Mouse (Mus musculus) embryonic facial prominence, embryonic 15.5 days (tissue): Measurements from ENCODE around the gene Scn4a. TPM values are rescaled to one million over a fixed set of nuclear protein-coding genes. Genes with fewer than 3 reads are reported as not detected.
"Not testable (repeated sequence)": the region's sequence is repeated elsewhere in the genome, so short reads cannot be mapped to it uniquely, and the experiment has no call there.

ENCODE experiments used
- ATAC-seq: fragments of 200-750 bp; cut with Nextera tagmentation; 2 replicates; pipeline ENCODE4 v1.8.0; 2017; ENCODE audit warnings: low read depth, moderate TSS enrichment; ENCODE audit not compliant: insufficient number of reproducible peaks, low FRiP score, low TSS enrichment
- H3K27ac ChIP-seq: fragments of 300-500 bp; sonication (generic); replicated peaks from 2 replicates; pipeline ENCODE4 v1.5.1; 2015; ENCODE audit warnings: mild to moderate bottlenecking, inconsistent platforms
- H3K27me3 ChIP-seq: fragments of 300-500 bp; sonication (generic); 2 replicates; pipeline ENCODE4 v1.6.1; 2015; ENCODE audit warnings: inconsistent platforms
- H3K36me3 ChIP-seq: fragments of 300-500 bp; sonication (generic); 2 replicates; pipeline ENCODE4 v1.6.1; 2015; ENCODE audit warnings: mild to moderate bottlenecking, inconsistent platforms
- H3K4me1 ChIP-seq: fragments of 300-500 bp; sonication (generic); 2 replicates; pipeline ENCODE4 v1.6.1; 2015; ENCODE audit warnings: inconsistent platforms
- H3K4me2 ChIP-seq: fragments of 300-500 bp; sonication (generic); replicated peaks from 2 replicates; pipeline ENCODE4 v1.6.1; 2015; ENCODE audit warnings: mild to moderate bottlenecking, inconsistent platforms
- H3K4me3 ChIP-seq: fragments of 300-500 bp; sonication (generic); replicated peaks from 2 replicates; pipeline ENCODE4 v1.5.1; 2015; ENCODE audit warnings: mild to moderate bottlenecking, inconsistent platforms
- H3K9ac ChIP-seq: fragments of 300-500 bp; sonication (generic); 2 replicates; pipeline ENCODE4 v1.6.1; 2015; ENCODE audit warnings: inconsistent platforms
- H3K9me3 ChIP-seq: fragments of 300-500 bp; sonication (generic); replicated peaks from 2 replicates; pipeline ENCODE4 v1.6.1; 2016; ENCODE audit warnings: inconsistent platforms
- WGBS: fragments of 180-500 bp; shearing (Covaris S2); methylation state at CpG from one replicate; pipeline ENCODE4 v1.1.7; 2015; 5-methylcytosine and 5-hydroxymethylcytosine counted together
- polyA plus RNA-seq: library from polyadenylated mRNA; unstranded; fragments of >200 nt; fragmentation: Nextera tagmentation; extraction: Ambion mirVana; gene quantifications from 2 replicates; pipeline ENCODE4 v1.2.1, GENCODE M21; 2015

Gene Scn4a
- 0.59 and 0.68 TPM in 2 replicates for polyA plus RNA-seq

- ATAC-seq, result no peak
- no peaks in the 10 kb centered on the region for H3K9me3 ChIP-seq
- no peak within 1 kb of the TSS for H3K9ac ChIP-seq
- no peak within 1 kb of the TSS for H3K27ac ChIP-seq
- no peaks in the 10 kb centered on the region for H3K27me3 ChIP-seq
- no peak within 1 kb of the TSS for H3K4me2 ChIP-seq
- no peaks in the 10 kb centered on the region for H3K4me1 ChIP-seq
- H3K4me3 ChIP-seq, result no peak within 1 kb of the TSS
- 83% methylated on average over 12 of the region's 12 CpGs for WGBS
- H3K36me3 ChIP-seq, result no peaks in the 10 kb centered on the region
Observed at GRCm38 (mm10) chr11:106353188-106353587, at the start of gene Scn4a. Scn4a (minus strand) TSS chr11:106353288.

- Histone ChIP-seq H3K27ac (no peak overlapping the region), H3K9me3 (no peaks in the 10 kb centered on the region), H3K4me1 (no peaks in the 10 kb centered on the region), H3K36me3 (peaks cover 27% of the 10 kb centered on the region), H3K9ac (no peak overlapping the region), H3K27me3 (no peaks in the 10 kb centered on the region), H3K4me2 (no peak overlapping the region), H3K4me3 (no peak overlapping the region)
- no peak for ATAC-seq
- WGBS, result 88% methylated on average over 8 of the region's 8 CpGs
Observed at GRCm38 (mm10) chr11:106398481-106398880, 45.4 kb upstream of the Scn4a start.

GRCm38 (mm10) chr11:106397656-106398055 is 44.6 kb upstream of the Scn4a start:
- 78% methylated on average over 3 of the region's 3 CpGs for WGBS
- no peak for ATAC-seq
- H3K4me2 ChIP-seq, result no peak overlapping the region
- no peak overlapping the region for H3K27ac ChIP-seq
- H3K27me3 ChIP-seq, result no peaks in the 10 kb centered on the region
- H3K36me3 ChIP-seq, result peaks cover 22% of the 10 kb centered on the region; the same call in 1 of the 2 replicates
- H3K9me3 ChIP-seq, result no peaks in the 10 kb centered on the region
- no peaks in the 10 kb centered on the region for H3K4me1 ChIP-seq
- no peak overlapping the region for H3K9ac ChIP-seq
- no peak overlapping the region for H3K4me3 ChIP-seq

- WGBS, result 73% methylated on average over 2 of the region's 2 CpGs
- not testable (repeated sequence) for ATAC-seq, H3K27ac ChIP-seq, H3K27me3 ChIP-seq, H3K4me3 ChIP-seq, H3K9ac ChIP-seq, H3K4me1 ChIP-seq, H3K9me3 ChIP-seq, H3K4me2 ChIP-seq
- H3K36me3 ChIP-seq, result peaks cover 15% of the 10 kb centered on the region; the same call in 1 of the 2 replicates
Observed at GRCm38 (mm10) chr11:106394055-106394454, 41.0 kb upstream of the Scn4a start.

- ATAC-seq, result no peak
Observed at GRCm38 (mm10) chr11:106393331-106393616, 40.2 kb upstream of the Scn4a start.

GRCm38 (mm10) chr11:106392597-106393330 is 39.7 kb upstream of the Scn4a start:
- no peaks in the 10 kb centered on the region for H3K27me3 ChIP-seq
- H3K4me3 ChIP-seq, result no peak overlapping the region
- H3K27ac ChIP-seq, result no peak overlapping the region
- 0 out of 2 replicates have a peak, but pooled peaks cover 5% of the 10 kb centered on the region for H3K4me1 ChIP-seq
- 67% methylated on average over 7 of the region's 7 CpGs for WGBS
- ATAC-seq, result no peak
- H3K36me3 ChIP-seq, result peaks cover 2% of the 10 kb centered on the region; the same call in 1 of the 2 replicates
- no peak overlapping the region for H3K9ac ChIP-seq
- no peaks in the 10 kb centered on the region for H3K9me3 ChIP-seq
- H3K4me2 ChIP-seq, result no peak overlapping the region

More at GRCm38 (mm10) chr11:106393331-106393616, 40.2 kb upstream of the Scn4a start:
- H3K4me1 ChIP-seq, result 0 out of 2 replicates have a peak, but pooled peaks cover 5% of the 10 kb centered on the region
- H3K9ac ChIP-seq, result no peak overlapping the region
- no peaks in the 10 kb centered on the region for H3K27me3 ChIP-seq
- WGBS, result 35% methylated on average over 4 of the region's 4 CpGs
- no peak overlapping the region for H3K27ac ChIP-seq
- no peaks in the 10 kb centered on the region for H3K9me3 ChIP-seq
- peaks cover 7% of the 10 kb centered on the region; the same call in 1 of the 2 replicates for H3K36me3 ChIP-seq
- H3K4me3 ChIP-seq, result no peak overlapping the region
- H3K4me2 ChIP-seq, result no peak overlapping the region

- ATAC-seq, result peak; percentile 55; the same call in 1 of the 2 replicates
- Histone ChIP-seq H3K4me1 (0 out of 2 replicates have a peak, but pooled peaks cover 5% of the 10 kb centered on the region), H3K27me3 (no peaks in the 10 kb centered on the region), H3K27ac (no peak overlapping the region), H3K9me3 (no peaks in the 10 kb centered on the region), H3K4me3 (no peak overlapping the region), H3K9ac (no peak overlapping the region), H3K36me3 (no peaks in the 10 kb centered on the region), H3K4me2 (no peak overlapping the region)
- 31% methylated on average over 6 of the region's 6 CpGs for WGBS
Observed at GRCm38 (mm10) chr11:106391546-106392188, 38.6 kb upstream of the Scn4a start.

- 50% methylated on average over 3 of the region's 3 CpGs for WGBS
- no peaks in the 10 kb centered on the region for H3K27me3 ChIP-seq
- 0 out of 2 replicates have a peak, but pooled peaks cover 5% of the 10 kb centered on the region for H3K4me1 ChIP-seq
- H3K9ac ChIP-seq, result no peak overlapping the region
- no peak overlapping the region for H3K27ac ChIP-seq
- H3K4me2 ChIP-seq, result no peak overlapping the region
- no peaks in the 10 kb centered on the region for H3K9me3 ChIP-seq
- no peak for ATAC-seq
- no peak overlapping the region for H3K4me3 ChIP-seq
- no peaks in the 10 kb centered on the region for H3K36me3 ChIP-seq
Observed at GRCm38 (mm10) chr11:106390757-106391156, 37.7 kb upstream of the Scn4a start.

GRCm38 (mm10) chr11:106389611-106390010 is 36.5 kb upstream of the Scn4a start:
- ATAC-seq, result no peak
- 16% methylated on average over 3 of the region's 3 CpGs for WGBS
- no peaks in the 10 kb centered on the region for H3K36me3 ChIP-seq
- no peak overlapping the region for H3K4me3 ChIP-seq
- no peak overlapping the region for H3K9ac ChIP-seq
- H3K27me3 ChIP-seq, result no peaks in the 10 kb centered on the region
- no peak overlapping the region for H3K4me2 ChIP-seq
- H3K27ac ChIP-seq, result no peak overlapping the region
- H3K9me3 ChIP-seq, result no peaks in the 10 kb centered on the region
- H3K4me1 ChIP-seq, result 0 out of 2 replicates have a peak, but pooled peaks cover 5% of the 10 kb centered on the region

GRCm38 (mm10) chr11:106387791-106388216 is 34.7 kb upstream of the Scn4a start, which contains the start of gene Icam2:
Icam2 (minus strand) TSS chr11:106388075.
- Histone ChIP-seq H3K9ac (no peak within 1 kb of the TSS), H3K36me3 (no peaks in the 10 kb centered on the region), H3K4me3 (no peak within 1 kb of the TSS), H3K27me3 (no peaks in the 10 kb centered on the region), H3K4me1 (0 out of 2 replicates have a peak, but pooled peaks cover 9% of the 10 kb centered on the region), H3K4me2 (no peak within 1 kb of the TSS), H3K27ac (no peak within 1 kb of the TSS), H3K9me3 (no peaks in the 10 kb centered on the region)
- ATAC-seq, result no peak
- WGBS, result 68% methylated on average over 6 of the region's 6 CpGs

- 75% methylated on average over 6 of the region's 6 CpGs for WGBS
- no peaks in the 10 kb centered on the region for H3K36me3 ChIP-seq
- no peak overlapping the region for H3K9ac ChIP-seq
- H3K9me3 ChIP-seq, result no peaks in the 10 kb centered on the region
- H3K27me3 ChIP-seq, result no peaks in the 10 kb centered on the region
- 0 out of 2 replicates have a peak, but pooled peaks cover 12% of the 10 kb centered on the region for H3K4me1 ChIP-seq
- ATAC-seq, result no peak
- H3K4me2 ChIP-seq, result no peak overlapping the region
- H3K27ac ChIP-seq, result no peak overlapping the region
- H3K4me3 ChIP-seq, result no peak overlapping the region
Observed at GRCm38 (mm10) chr11:106387020-106387419, 33.9 kb upstream of the Scn4a start.
